Mouse (Mus musculus) liver, adult (tissue): ENCODE measurements around the gene 4933427D14Rik.

Source experiments
- GATA4 ChIP-seq: IDR thresholded peaks from 2 replicates; pipeline ENCODE4 v1.6.1; 2014; ENCODE audit warnings: mild to moderate bottlenecking, low read length; ENCODE audit not compliant: insufficient replicate concordance

The 4933427D14Rik gene

DNA sequence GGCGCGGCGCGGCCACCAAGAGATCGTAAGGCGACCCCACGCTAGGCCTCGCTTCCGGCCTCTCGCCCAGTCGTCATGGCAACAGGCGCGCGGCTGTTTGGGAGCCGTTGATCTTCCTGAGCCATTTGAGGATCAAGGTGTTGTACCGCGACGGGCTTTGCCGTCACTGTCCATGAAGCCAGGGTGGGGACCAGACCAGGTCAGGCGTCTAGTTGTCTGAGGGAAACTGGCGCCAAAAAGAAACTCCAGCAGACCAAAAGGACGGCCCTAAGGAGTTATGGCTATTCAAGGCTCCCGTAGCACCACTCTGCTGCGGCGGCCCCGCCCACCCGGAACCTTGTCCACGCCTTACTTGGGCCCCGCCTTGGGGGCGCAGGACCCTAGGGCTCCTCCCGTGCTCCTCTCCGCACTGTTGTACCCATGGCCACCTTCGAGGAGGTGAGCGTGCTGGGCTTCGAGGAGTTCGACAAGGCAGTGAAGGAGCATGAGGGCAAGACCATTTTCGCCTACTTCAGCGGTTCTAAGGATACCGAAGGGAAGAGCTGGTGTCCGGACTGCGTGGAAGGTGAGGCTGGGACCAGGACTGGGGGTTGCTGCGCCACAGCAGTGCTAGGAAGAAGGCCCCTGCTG lies at the start of gene 4933427D14Rik, which contains the start of gene Txndc17:
Gene 4933427D14Rik, minus strand, starts transcription at position 256 of the 630 bp plus-strand sequence.
Gene Txndc17, plus strand, starts transcription at position 344 of the 630 bp plus-strand sequence.
- TF ChIP-seq GATA4 = no peak

DNA sequence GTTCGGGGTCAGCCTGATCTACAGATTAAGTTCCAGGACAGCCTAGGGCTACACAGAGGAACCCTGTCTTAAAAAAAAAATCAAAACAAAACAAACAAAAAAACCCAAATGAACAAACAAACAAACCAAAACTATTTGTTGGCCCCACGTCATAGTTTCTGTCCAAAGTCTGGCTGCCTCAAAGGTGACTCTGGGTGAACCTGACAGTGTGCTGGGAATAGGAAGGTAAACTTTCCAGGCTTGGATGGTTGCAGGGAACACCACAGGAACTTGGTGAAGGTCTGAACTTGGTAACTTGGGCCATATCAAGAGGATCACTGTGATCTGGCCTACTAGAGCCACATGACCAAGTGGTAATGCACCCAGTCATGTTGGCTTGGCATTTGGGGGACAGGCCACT lies 49.2 kb upstream of the 4933427D14Rik start:
- no peak for TF ChIP-seq GATA4

DNA sequence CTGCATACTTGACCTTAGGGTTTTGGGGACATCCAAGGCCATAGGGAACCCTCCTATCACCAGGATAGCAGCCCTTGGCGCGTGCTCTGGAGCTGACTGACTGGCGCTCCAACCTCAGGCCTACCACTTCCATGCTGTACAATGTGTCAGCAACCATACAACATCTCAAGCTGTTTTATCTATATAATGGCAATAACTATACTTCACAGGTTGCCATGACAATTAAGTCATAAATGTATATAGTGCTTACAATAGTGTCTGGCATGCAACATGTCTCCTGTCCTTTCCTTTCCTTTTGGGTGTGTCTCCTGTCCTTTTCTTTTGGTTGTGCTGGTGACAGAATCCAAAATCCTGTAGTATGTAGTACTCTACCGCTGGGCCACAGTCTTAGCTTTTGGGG lies 48.4 kb upstream of the 4933427D14Rik start:
- no peak for TF ChIP-seq GATA4

DNA sequence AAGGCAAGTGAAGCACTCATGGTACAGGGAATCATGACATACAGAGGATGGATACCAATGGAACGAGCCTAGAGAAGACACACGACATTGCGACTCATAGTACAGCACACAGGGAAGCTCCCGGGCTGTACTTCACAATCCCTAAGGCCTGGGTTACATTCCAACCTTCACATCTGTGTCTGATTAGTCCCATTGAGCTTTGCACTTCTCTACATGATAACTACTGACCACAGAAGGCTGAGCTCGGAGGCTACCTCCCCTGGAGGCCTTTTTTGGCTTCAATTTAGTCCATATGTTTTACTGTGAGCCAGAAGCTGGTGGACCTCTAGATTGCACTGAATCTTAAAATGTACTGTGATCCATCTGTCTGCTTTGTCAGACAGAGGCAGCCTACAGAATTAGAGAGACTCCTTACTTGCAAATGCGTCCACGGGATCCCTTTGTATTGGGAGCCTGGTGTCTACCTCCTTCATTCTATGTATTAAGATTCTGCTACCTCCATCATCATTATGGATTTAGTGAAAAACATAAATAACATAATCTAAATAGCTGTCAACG lies 38.0 kb upstream of the 4933427D14Rik start:
- TF ChIP-seq GATA4 = no peak

DNA sequence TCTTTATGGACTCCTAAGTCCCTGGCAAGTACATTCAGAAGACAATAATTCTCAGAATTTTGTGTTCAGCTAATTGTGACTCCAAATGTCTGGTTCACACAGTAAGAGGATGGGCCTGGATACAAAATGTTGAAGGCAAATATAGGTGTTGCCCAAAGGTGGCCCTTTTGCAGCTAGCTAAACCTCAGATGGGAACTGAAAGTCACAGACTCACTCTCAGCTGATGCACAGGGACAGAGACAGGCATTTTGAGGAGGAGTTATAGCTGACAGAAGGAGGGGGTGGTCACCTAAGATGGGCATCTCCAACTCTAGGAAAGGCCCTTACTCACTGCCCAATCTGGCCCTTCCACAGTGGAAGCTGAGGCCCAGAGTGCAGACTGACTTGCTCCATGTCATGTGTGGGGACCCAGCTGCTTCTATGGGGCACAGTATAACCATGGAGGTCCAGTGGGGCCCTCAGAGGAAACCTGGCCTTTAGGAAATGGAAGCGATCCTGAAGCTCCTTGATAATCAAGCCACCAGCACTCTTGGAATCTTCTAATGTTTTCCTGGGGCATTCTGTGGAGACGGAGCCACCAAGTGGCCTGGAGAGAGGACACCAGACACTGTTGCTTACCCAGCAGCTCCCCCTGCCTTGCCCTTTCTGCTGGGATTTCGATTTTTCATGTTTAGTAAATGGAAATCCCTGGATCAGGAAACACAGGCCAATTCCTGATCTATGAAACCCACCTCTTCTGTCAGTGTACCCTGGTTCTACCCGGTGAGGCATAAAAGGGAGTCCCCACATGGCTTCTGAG lies 33.0 kb upstream of the 4933427D14Rik start:
- TF ChIP-seq GATA4 = no peak

DNA sequence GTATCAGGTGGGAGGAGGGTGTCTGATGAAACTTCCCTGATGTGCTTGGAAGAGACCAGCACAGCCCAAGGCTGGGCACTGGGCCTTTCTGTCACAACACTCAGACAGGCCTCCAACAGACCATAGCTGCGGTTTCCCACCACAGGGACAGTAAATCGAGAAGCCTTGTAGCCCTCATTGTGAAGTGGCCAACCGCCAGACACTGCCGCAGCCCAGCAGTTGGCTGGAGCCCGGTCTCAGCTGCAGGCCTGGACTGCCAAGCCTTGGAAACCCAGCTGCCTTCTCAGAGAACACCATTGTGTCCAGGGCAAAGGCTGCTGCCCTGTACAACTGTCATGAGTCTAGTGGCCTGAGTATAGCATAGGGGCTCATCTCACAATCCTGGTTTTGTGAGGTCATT lies 26.8 kb upstream of the 4933427D14Rik start:
- TF ChIP-seq GATA4 = no peak

DNA sequence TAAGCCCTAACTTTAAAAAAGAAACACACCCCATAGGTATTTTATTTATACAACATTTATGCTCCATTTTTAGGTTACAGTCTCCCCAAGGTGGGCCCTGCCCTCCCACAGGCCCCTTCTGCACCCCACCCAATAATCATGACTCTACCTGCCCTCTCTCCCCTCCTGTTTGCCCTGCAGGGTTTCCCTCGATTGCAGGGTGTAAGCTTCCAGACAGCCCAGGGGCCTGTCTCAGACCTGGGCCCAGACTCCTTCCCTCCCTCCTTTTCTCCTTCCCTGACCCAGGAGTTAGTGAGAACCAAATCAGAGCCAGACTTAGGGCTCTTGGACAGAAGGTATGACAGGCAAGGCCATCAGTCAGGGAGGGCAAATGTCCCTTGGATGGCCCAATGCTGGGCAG lies 25.7 kb upstream of the 4933427D14Rik start:
- no peak for TF ChIP-seq GATA4

DNA sequence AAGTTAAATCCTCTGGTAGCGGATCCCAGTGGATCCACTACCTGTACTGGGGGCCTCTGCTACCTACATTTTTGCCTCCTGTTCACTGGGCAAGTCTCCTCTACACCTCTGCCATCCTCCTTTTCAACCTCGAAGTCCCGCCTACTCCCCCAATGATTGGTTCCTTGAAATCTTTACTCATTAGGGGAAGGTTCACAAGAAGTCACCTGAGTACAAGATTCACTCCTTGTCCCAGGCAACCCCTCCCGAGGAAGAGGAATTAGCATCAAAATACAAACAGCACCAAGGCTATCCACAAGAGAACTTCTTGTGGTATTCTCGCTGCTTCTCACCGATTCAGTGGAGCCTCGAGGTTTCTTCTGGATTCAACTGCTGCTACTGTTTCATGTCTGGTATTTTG lies 24.8 kb upstream of the 4933427D14Rik start:
- no peak for TF ChIP-seq GATA4

DNA sequence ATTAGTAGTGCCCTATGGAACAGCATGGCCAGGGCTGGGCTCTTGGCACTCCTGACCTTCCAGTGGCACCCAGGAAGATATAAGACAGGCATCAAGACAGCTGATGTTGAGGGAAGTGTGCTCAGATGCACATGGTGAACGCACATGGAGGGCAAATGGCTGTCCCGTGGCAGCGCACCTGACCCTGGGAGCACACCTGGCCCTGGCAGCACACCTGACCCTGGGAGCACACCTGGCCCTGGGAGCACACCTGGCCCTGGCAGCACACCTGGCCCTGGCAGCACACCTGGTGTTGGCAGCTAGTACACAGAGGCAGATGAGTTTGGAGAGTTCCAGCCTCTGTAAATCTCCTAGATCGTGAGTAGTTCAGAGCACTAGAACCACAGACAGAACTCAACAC lies 21.3 kb upstream of the 4933427D14Rik start:
- TF ChIP-seq GATA4 = no peak

DNA sequence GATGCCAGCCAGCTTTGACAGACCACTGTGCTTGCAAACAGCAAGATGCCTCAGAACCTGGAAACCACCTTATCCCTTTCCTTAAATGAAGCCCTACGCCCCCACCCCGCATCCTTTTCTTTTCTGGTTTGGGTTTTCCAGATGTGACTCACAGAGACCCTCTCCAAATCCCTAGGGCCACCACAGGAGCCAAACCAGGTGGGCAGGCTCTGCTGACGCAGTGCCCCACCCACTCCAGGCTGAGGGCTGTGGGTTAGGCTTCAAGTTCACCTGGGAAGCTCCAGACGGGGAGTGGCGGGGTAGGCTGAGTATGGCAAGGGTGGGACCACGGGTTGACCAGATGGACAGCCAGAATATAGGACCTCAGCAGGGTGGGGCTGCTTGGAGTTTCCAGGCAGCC lies 19.6 kb upstream of the 4933427D14Rik start:
- no peak for TF ChIP-seq GATA4

DNA sequence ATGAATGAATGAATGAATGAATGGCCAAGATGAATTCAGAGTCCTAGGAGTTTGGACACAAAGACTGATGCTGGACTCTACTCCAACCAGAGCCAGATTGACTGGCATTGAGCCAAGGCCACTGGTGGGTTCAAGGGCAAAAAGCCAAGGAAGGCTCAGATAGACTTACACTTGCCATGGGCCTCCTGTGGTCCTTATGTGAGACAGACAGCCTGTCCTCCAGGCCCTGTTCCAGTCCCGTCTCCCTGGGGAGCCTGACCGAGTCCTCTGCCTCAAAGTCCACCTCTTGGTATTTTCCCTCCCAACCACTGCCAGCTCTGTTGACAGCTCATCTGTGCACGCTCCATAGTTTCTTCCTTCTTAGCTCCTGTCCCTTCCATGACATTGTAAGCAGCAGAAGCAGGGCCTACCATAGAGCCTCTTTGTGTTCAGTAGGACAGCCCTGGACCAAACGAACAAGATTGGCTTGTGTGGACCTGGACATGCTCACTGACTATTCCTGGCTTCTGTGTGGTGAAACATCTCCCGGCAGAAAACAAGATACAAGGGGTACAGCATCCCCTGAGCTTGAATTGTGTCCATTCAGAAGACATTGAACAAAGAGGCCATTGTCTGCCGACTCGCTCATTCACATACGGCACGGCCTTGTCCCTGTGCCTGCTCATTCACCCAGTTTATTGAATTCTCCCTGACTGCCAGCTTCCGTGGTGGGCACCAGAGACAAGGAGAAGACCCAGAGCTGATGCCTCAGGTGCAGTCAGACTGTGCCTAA lies 18.9 kb upstream of the 4933427D14Rik start:
- no peak for TF ChIP-seq GATA4

DNA sequence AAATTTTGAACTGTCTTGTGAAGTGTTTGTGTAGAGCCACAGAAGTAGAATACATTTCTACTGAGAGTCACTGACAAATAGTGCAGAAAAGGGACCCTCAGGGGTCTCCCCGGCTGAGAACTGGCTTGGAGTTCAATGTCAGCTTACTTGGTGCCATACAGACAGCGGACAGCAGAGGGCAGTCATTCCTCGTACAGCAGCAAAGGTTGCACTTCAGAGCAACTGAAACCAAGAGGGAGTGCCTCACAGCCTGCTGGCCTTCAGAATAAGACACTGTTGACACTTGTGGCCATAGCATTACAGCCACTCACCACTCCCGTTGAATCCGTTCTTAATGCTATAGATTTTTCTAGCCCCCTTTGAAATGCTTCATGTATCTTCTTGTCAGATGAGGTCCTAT lies 17.6 kb upstream of the 4933427D14Rik start:
- TF ChIP-seq GATA4 = no peak

DNA sequence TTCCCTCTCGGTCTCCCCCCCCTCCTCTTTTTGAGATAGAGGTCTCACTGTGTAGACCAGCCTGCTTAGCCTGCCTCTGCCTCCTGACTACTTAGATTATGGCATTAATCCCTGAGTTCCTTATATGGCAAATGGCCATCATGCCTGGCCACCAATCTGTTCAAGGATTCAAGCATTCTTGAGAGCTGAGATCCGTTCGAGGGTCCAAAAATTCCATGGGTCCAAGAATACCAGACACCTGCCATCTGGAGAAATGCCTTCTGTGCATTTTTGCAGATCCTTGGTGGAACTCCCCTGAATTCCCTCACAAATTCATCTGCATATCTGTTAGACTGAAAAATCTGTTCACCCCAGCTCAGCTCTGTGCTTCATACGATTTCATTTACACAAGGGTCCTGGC lies 16.2 kb upstream of the 4933427D14Rik start:
- TF ChIP-seq GATA4 = no peak

DNA sequence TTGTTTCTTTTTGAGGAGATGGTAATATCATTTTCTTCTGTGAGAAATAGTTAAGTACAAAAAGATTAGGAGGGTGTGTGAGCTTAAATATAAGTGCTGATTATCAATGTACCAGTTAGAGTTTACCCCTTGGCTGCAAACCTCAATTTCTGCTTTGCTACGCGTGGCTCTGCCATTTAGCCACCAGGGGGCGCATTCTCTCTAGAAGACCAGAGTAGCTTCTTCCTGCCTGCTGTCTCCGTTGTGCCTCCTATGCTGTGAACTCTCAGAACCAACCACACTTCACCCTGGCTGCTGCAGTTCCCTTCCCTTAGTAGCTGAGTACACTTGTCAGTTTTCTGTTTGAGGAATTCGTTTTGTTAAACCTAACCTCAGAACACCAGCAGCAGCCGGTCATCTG lies 14.0 kb upstream of the 4933427D14Rik start:
- TF ChIP-seq GATA4 = no peak

DNA sequence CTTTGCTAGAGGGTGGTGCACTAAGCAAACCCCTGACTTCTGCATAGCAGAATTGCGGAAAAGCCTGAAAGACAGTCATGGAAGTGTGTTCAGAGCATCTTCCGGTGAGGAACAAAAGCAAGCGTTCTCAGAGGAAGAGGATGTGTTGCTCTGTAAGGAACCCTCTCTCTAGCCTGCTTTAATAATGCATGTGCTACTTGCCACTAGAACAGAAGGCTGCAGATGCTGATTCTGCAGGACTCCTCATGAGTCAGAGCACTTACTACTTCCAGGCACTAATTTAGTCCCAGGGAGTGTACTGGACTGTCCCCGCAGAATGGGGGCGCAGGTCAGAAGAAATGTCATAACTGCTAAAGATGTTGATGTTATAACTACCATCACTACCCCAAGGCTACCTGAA lies 9.9 kb upstream of the 4933427D14Rik start:
- no peak for TF ChIP-seq GATA4

DNA sequence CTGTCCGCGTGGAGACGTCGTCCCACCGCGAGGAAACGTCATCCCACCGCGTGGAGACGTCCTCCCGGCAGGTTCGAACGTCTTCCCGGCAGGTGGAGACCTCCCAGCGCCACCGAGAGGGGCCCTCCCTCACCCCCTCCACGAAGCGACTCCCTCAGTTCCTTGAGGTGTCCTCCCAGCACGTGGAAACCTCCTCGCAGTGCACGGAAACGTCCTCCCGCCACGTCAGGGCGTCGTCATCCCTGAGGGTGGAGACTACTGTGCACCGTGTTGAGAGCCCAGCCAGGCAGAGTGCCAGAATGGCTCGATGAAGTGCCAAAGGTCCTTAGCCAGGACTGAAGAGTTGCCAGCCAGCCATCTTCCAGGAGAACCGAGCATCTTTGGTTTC lies 8.1 kb upstream of the 4933427D14Rik start, which contains the start of gene Med31:
Gene Med31, minus strand, starts transcription at position 183 of the 388 bp plus-strand sequence.
- no peak for TF ChIP-seq GATA4
